Mouse (Mus musculus) kidney, postnatal 0 days (tissue): ENCODE measurements around the gene Hs1bp3. TPM values are rescaled to one million over a fixed set of nuclear protein-coding genes. Genes with fewer than 3 reads are reported as not detected.

Experiments
- ATAC-seq: fragments of 200-750 bp; cut with Nextera tagmentation; replicated peaks from 2 replicates; pipeline ENCODE4 v1.8.0; 2017; ENCODE audit warnings: low read depth, moderate number of reproducible peaks, moderate TSS enrichment, moderate library complexity; ENCODE audit not compliant: low FRiP score
- DNase-seq: peaks from one replicate; pipeline ENCODE4 v3.0.0-alpha.2; 2016; ENCODE audit warnings: low spot score
- H3K27ac ChIP-seq: fragments of 300-500 bp; sonication (generic); 2 replicates; pipeline ENCODE4 v1.5.1; 2014; ENCODE audit warnings: mild to moderate bottlenecking
- H3K27me3 ChIP-seq: fragments of 300-500 bp; sonication (generic); 2 replicates; pipeline ENCODE4 v1.6.1; 2014; ENCODE audit warnings: low read length, mixed read lengths; ENCODE audit not compliant: insufficient read depth
- H3K36me3 ChIP-seq: fragments of 300-500 bp; sonication (generic); 2 replicates; pipeline ENCODE4 v1.6.1; 2014; ENCODE audit warnings: low read length, mixed read lengths; ENCODE audit not compliant: insufficient read depth
- H3K4me1 ChIP-seq: fragments of 300-500 bp; sonication (generic); replicated peaks from 2 replicates; pipeline ENCODE4 v1.6.1; 2014; ENCODE audit warnings: antibody characterized with exemption, low read length, mixed read lengths; ENCODE audit not compliant: insufficient read depth
- H3K4me2 ChIP-seq: fragments of 300-500 bp; sonication (generic); 2 replicates; pipeline ENCODE4 v1.6.1; 2014; ENCODE audit warnings: mild to moderate bottlenecking, low read length, moderate library complexity, mixed read lengths
- H3K4me3 ChIP-seq: fragments of 300-500 bp; sonication (generic); replicated peaks from 2 replicates; pipeline ENCODE4 v1.5.1; 2014; ENCODE audit warnings: low read depth, low read length
- H3K9ac ChIP-seq: fragments of 300-500 bp; sonication (generic); 2 replicates; pipeline ENCODE4 v1.6.1; 2014; ENCODE audit warnings: low read depth, low read length
- H3K9me3 ChIP-seq: fragments of 300-500 bp; sonication (generic); replicated peaks from 2 replicates; pipeline ENCODE4 v1.6.1; 2016; ENCODE audit warnings: low read length, inconsistent platforms, mixed read lengths
- CTCF ChIP-seq: IDR thresholded peaks from 2 replicates; pipeline ENCODE4 v1.5.1; 2016; ENCODE audit warnings: antibody characterized with exemption, low read depth, mild to moderate bottlenecking, moderate library complexity
- WGBS: fragments of 180-500 bp; shearing (Covaris S2); extraction: QIAGEN DNeasy Blood & Tissue Kit; methylation state at CpG from one replicate; pipeline ENCODE4 v1.1.7; 2014; 5-methylcytosine and 5-hydroxymethylcytosine counted together
- polyA plus RNA-seq: library from polyadenylated mRNA; unstranded; fragments of >200 nt; fragmentation: Nextera tagmentation; extraction: Ambion mirVana; gene quantifications from 2 replicates; pipeline ENCODE4 v1.2.1, GENCODE M21; 2015

The Hs1bp3 gene
- polyA plus RNA-seq, 1 experiment from 2014 or later: 10.2 TPM

DNA sequence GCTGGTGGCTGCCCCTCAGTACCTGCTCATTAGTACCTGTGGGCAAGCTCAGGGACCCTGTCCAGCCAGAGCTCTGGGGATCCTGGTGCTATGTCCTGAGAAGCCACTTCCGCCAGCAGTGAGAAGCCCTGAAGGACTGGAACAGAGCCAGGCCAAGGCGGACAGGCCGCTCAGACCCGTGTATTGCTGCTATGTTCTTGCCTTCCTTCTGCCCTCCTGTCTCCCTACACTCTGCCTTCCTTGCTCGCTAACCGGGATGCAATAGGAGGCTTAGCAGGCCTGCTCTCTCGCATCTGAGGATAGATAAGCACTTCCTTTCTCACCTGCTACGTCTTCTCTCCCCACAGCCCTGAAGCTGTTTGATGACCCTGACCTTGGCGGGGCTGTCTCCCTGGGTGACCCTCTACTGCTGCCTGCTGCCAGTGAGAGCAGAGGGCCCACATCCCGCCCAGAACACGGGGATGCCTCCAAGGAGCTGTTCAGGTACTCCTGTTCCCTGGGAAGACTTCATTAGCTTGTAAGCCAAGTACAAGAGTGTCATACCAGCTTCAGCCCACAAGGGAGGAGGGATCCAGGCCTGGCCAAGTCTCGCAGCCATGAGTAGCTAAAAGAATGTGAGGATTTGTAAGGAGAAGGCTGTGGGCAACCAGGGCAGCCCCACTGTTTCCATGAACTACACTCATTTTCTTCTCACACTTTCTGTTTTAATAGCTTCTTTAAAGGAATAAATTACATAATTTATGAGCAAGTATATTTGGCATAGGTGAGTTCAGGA, 24.2 kb downstream of the Hs1bp3 start:
- Histone ChIP-seq H3K36me3 (0 out of 2 replicates have a peak, but pooled peaks cover 22% of the 10 kb centered on the region), H3K9me3 (no peaks in the 10 kb centered on the region), H3K4me2 (no peak overlapping the region), H3K4me3 (no peak overlapping the region), H3K27ac (no peak overlapping the region), H3K4me1 (0 out of 2 replicates have a peak, but pooled peaks cover 10% of the 10 kb centered on the region), H3K9ac (no peak overlapping the region), H3K27me3 (no peaks in the 10 kb centered on the region)
- DNase-seq: no peak
- ATAC-seq: no peak
- WGBS: 71% methylated on average over 12 of the region's 12 CpGs
- TF ChIP-seq CTCF: no peak; the same call in 1 of the 2 replicates

- no peak overlapping the region for H3K9ac ChIP-seq
- WGBS: 58% methylated on average over 4 of the region's 4 CpGs
- no peak for TF ChIP-seq CTCF
- ATAC-seq: no peak
- no peak for DNase-seq
- H3K4me3 ChIP-seq: no peak overlapping the region
- no peak overlapping the region for H3K27ac ChIP-seq
- H3K9me3 ChIP-seq: no peaks in the 10 kb centered on the region
- 0 out of 2 replicates have a peak, but pooled peaks cover 10% of the 10 kb centered on the region for H3K4me1 ChIP-seq
- H3K27me3 ChIP-seq: no peaks in the 10 kb centered on the region
- no peak overlapping the region for H3K4me2 ChIP-seq
- H3K36me3 ChIP-seq: 0 out of 2 replicates have a peak, but pooled peaks cover 24% of the 10 kb centered on the region
Observed at GRCm38 (mm10) chr12:8338491-8338890, 25.3 kb downstream of the Hs1bp3 start.

- TF ChIP-seq CTCF: no peak
- Histone ChIP-seq H3K4me1 (0 out of 2 replicates have a peak, but pooled peaks cover 10% of the 10 kb centered on the region), H3K27me3 (no peaks in the 10 kb centered on the region), H3K9me3 (no peaks in the 10 kb centered on the region), H3K4me3 (no peak overlapping the region), H3K9ac (no peak overlapping the region), H3K4me2 (no peak overlapping the region), H3K36me3 (0 out of 2 replicates have a peak, but pooled peaks cover 24% of the 10 kb centered on the region), H3K27ac (no peak overlapping the region)
- DNase-seq: no peak
- 84% methylated on average over 8 of the region's 8 CpGs for WGBS
- no peak for ATAC-seq
Observed at GRCm38 (mm10) chr12:8338918-8339317, 25.7 kb downstream of the Hs1bp3 start.

GRCm38 (mm10) chr12:8339591-8340319, 26.5 kb downstream of the Hs1bp3 start:
- no peak for DNase-seq
- Histone ChIP-seq H3K4me3 (no peak overlapping the region), H3K36me3 (0 out of 2 replicates have a peak, but pooled peaks cover 24% of the 10 kb centered on the region), H3K4me1 (peaks cover 7% of the 10 kb centered on the region; the same call in 1 of the 2 replicates), H3K4me2 (no peak overlapping the region), H3K27ac (no peak overlapping the region), H3K9me3 (no peaks in the 10 kb centered on the region), H3K9ac (no peak overlapping the region), H3K27me3 (no peaks in the 10 kb centered on the region)
- no peak for TF ChIP-seq CTCF
- no peak for ATAC-seq
- WGBS: 48% methylated on average over 13 of the region's 13 CpGs

DNA sequence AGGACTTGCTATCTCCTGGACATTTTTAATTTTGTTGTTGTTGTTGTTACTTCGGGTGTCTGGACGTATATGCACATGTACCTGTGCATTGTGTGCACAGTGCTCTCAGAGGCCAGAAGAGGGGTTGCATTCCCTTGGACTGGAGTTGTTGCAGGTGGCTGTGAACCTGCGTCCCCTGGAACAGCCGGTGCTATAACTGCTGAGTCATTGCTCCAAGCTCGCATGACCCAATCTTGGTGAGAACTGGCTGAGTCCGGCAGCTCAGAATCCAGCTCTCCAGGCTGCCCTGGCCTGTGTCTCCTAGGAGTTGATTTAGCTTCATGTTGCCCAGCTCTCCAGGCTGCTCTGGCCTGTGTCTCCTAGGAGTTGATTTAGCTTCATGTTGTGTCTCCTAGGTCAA, 27.8 kb downstream of the Hs1bp3 start:
- Histone ChIP-seq H3K9ac (no peak overlapping the region), H3K36me3 (0 out of 2 replicates have a peak, but pooled peaks cover 20% of the 10 kb centered on the region), H3K9me3 (no peaks in the 10 kb centered on the region), H3K4me3 (no peak overlapping the region), H3K27me3 (no peaks in the 10 kb centered on the region), H3K4me1 (peaks cover 5% of the 10 kb centered on the region; the same call in 1 of the 2 replicates), H3K27ac (no peak overlapping the region), H3K4me2 (no peak overlapping the region)
- ATAC-seq (no peak), DNase-seq (no peak)
- WGBS: 83% methylated on average over 6 of the region's 6 CpGs
- no peak for TF ChIP-seq CTCF

DNA sequence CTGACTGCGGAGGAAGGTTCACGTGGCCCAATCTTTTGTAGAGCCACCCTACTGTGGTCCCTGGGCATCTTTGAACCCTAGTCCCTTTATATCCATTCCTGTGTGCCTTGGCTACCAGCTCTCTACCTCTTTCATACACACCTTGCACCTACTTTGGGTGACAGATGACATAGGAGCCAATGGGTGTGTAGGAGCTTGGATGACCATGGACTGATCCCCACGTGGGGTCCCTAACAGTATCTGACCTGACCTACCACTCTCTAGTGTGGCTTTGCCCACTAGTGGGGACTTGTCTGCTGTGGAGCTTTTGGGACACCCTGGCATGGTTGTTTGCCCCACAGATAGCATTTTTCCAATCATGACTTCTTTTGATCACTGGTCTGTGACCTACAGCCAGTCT, 30.1 kb downstream of the Hs1bp3 start:
- Histone ChIP-seq H3K4me3 (no peak overlapping the region), H3K4me2 (no peak overlapping the region), H3K27me3 (no peaks in the 10 kb centered on the region), H3K9ac (no peak overlapping the region), H3K36me3 (0 out of 2 replicates have a peak, but pooled peaks cover 10% of the 10 kb centered on the region), H3K27ac (no peak overlapping the region), H3K9me3 (no peaks in the 10 kb centered on the region), H3K4me1 (peaks cover 5% of the 10 kb centered on the region; the same call in 1 of the 2 replicates)
- TF ChIP-seq CTCF: no peak
- WGBS: 98% methylated on average over 3 of the region's 3 CpGs
- ATAC-seq: no peak
- no peak for DNase-seq
